Mouse (Mus musculus): ENCODE results near the gene Mios. TPM values are rescaled to one million over a fixed set of nuclear protein-coding genes. Genes with fewer than 3 reads are reported as not detected.

The Mios gene
- total RNA-seq, 4 experiments from 2014 or later = 23.9 to 26.0 (median 25.4) TPM

GRCm38 (mm10) chr6:8278426-8279002 is 69.5 kb downstream of the Mios start:
- no peak for DNase-seq (ENCODE audit: low spot score in 2 of 2)

GRCm38 (mm10) chr6:8283255-8283654 is 74.2 kb downstream of the Mios start:
- DNase-seq (ENCODE audit: low spot score in 2 of 2) = no peak

DNA sequence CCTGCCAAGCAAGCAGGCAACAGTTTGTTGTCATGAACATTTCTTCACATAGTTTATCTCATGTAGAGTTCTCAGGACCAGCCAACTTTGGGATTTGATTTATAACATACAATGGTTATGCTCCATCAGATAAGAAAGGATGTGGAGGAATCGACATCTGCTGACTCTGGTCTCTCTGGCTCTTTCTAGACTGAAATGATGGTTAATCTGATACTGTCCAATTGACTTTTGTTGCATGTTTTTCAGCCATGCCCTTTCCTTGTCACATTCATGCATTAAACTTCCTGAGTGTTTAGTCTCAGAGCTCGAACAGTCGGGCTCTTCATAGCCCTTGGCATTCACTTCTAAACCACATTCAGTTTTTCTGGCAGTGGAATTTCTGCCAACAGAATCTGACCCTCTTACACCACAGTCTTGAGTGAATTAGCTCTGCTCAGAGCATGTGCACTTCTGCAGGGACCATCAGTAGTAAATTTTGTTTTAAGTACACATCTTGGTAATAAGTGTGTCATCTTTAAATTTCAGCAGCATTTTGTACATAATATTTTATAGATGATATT is 76.5 kb downstream of the Mios start:
- no peak for DNase-seq (ENCODE audit: low spot score in 2 of 2)

Other genes starting within 250 kb of the Mios start
- gene Col28a1, start 16.6 kb upstream of the Mios start, total RNA-seq (2022) = under 1 TPM; 0.39 to 0.62 (median 0.56) TPM
- 10 to 100 TPM; 14.9 to 17.9 (median 15.7) TPM for gene Rpa3, start 50.0 kb downstream of the Mios start, total RNA-seq (2022)
- 10 to 100 TPM; 42.1 to 56.8 (median 44.8) TPM for gene Umad1, start 50.1 kb downstream of the Mios start, total RNA-seq (2022)
- gene Gm45062, start 50.2 kb downstream of the Mios start, total RNA-seq (2022) = 10 to 100 TPM in 2 of 4 experiments, 1 to 10 TPM in 2; 7.1 to 11.2 (median 10.4) TPM